Mouse (Mus musculus): Measurements from ENCODE around the gene Fnip2. TPM values are rescaled to one million over a fixed set of nuclear protein-coding genes. Genes with fewer than 3 reads are reported as not detected.

Fnip2 gene
- total and polyA plus RNA-seq, 3 experiments = 0.21 to 0.71 (median 0.31) TPM

DNA sequence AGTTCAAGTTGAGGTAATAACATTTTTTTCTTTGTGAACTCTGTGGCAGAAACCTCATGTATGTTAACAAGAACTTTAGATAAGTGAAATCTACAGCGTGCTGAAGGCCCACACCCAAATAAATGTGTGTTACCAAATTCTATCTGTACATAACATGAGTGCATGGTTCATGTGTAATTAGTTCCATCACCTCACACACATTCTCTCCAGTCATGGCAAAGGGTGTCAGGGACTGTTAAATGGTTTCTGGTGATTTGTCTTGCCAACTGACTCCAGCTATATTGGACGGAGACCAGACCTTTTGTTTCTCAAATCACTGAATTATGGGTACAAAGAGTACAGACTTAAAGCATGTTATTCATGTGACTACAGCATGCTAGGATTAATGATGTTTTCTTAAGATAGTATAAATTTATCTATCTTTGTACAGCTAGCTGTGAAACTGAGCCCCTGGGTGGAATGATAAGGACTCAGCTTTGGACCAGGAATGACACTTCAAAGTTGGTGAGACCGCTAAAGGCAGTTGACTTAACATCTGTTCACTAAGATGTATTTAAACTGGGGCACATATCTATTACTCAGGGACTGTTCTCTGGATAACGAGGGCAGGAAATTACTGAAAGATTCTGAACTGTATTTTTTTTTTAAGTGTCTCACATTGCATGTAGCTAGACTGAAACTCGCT is 12.4 kb upstream of the Fnip2 start:
- no peaks in the 10 kb centered on the region for H3K4me1 ChIP-seq (ENCODE audit: control insufficient read depth in 1 of 2, insufficient read depth in 2 of 2)
- H3K4me2 ChIP-seq (ENCODE audit: insufficient read depth, low read depth, poor library complexity, severe bottlenecking) = no peak overlapping the region
- no peaks in the 10 kb centered on the region for H3K79me2 ChIP-seq (replicated peaks; ENCODE audit: control insufficient read depth, extremely low read depth, insufficient read depth, poor library complexity, severe bottlenecking)
- H3K27ac ChIP-seq (ENCODE audit: insufficient read depth, low read depth) = no peak overlapping the region
- dilution Hi-C loops (cut with MboI; ENCODE audit: extremely low pct_ligation_motif_present, extremely low pct_unique_long_range_greater_than_20kb, low sequenced_read_pairs) = loop anchor here (25.0 kb wide), 1 partner anchor 368 kb away; no protein-coding TSS in a partner anchor
- DNase-seq (ENCODE audit: extremely low read depth) = no peak
- in situ Hi-C loops (cut with MboI; ENCODE audit: low pct_ligation_motif_present, low pct_unique_long_range_greater_than_20kb, low sequenced_read_pairs) = loop anchor here (25.0 kb wide), 1 partner anchor 618 kb away; no protein-coding TSS in a partner anchor
- H3K9me3 ChIP-seq (replicated peaks; ENCODE audit: low read length) = no peaks in the 10 kb centered on the region
- TF ChIP-seq SIN3A (IDR thresholded peaks at IDR 0.05; ENCODE audit: low read length) = no peak
- no peak for TF ChIP-seq SMC3 (IDR thresholded peaks at IDR 0.05; ENCODE audit: low read depth, low read length)
- TF ChIP-seq NRF1 (IDR thresholded peaks at IDR 0.05; ENCODE audit: low read depth, low read length) = no peak
- TF ChIP-seq CHD1 (IDR thresholded peaks at IDR 0.05; ENCODE audit: low read depth, low read length) = no peak
- TF ChIP-seq KAT2A (IDR thresholded peaks at IDR 0.05; ENCODE audit: insufficient replicate concordance, low read length) = no peak
- no peak for TF ChIP-seq MYC (IDR thresholded peaks at IDR 0.05; ENCODE audit: low read depth, low read length)
- TF ChIP-seq MXI1 (IDR thresholded peaks at IDR 0.05; ENCODE audit: low read depth, low read length) = no peak
- TF ChIP-seq ZC3H11A (IDR thresholded peaks at IDR 0.05; ENCODE audit: low read depth, low read length) = no peak
- TF ChIP-seq TCF12 (IDR thresholded peaks at IDR 0.05; ENCODE audit: low read depth, low read length) = no peak
- TF ChIP-seq CHD2 (IDR thresholded peaks at IDR 0.05; ENCODE audit: low read length) = no peak
- no peak for TF ChIP-seq ZMIZ1 (IDR thresholded peaks at IDR 0.05; ENCODE audit: low read depth, low read length)
- no peak for TF ChIP-seq CTCF (conservative IDR thresholded peaks at IDR 0.05 in 1 of 2, IDR thresholded peaks at IDR 0.05 in 1 of 2; ENCODE audit: low read depth in 2 of 2, low read length in 2 of 2)
- TF ChIP-seq HCFC1 (IDR thresholded peaks at IDR 0.05; ENCODE audit: low read depth, low read length) = no peak
- no peak for TF ChIP-seq MAZ (IDR thresholded peaks at IDR 0.05; ENCODE audit: low read depth, low read length)
- TF ChIP-seq UBTF (IDR thresholded peaks at IDR 0.05; ENCODE audit: low read depth, low read length) = no peak
- no peak for TF ChIP-seq PAX5 (IDR thresholded peaks at IDR 0.05; ENCODE audit: low read length)
- TF ChIP-seq RCOR1 (conservative IDR thresholded peaks at IDR 0.05; ENCODE audit: low read depth, low read length) = no peak
- no peak for TF ChIP-seq TBP (conservative IDR thresholded peaks at IDR 0.05; ENCODE audit: low read depth, low read length)
- TF ChIP-seq ETS1 (conservative IDR thresholded peaks at IDR 0.05; ENCODE audit: low read depth, low read length) = no peak
- H3K4me3 ChIP-seq (replicated peaks in 1 of 3; ENCODE audit: low read depth in 2 of 3, low read length in 2 of 3, poor library complexity in 1 of 3) = no peak overlapping the region
- no peaks in the 10 kb centered on the region for H3K36me3 ChIP-seq (replicated peaks in 1 of 2; ENCODE audit: control insufficient read depth in 1 of 2, insufficient read depth in 1 of 2, low read length in 1 of 2)
- H3K9ac ChIP-seq (ENCODE audit: insufficient read depth, low read depth) = no peak overlapping the region
- H3K27me3 ChIP-seq (replicated peaks) = peaks cover 47% of the 10 kb centered on the region

DNA sequence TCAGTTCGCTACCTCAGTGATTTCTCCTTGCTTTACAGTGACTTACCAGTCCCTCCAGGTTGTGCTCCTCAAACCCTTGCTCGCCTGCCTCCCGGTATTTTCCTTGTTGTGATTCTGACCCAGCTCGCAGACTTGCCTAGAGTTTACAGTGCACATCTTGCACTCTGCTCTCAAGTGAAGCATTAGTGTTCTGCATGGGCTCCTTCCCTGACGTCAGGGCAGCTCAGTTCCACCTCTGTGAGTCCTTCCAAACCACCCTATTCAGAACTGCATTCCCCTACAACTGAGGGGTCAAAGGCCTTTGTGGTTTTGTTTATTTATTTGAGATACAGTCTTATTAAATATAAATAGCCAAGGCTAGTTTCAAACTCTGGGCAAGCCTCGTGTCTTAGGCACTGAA is 10.6 kb upstream of the Fnip2 start:
- in situ Hi-C loops (cut with MboI; ENCODE audit: low pct_ligation_motif_present, low pct_unique_long_range_greater_than_20kb, low sequenced_read_pairs) (loop anchor here (25.0 kb wide), 1 partner anchor 616 kb away; no protein-coding TSS in a partner anchor), dilution Hi-C loops (cut with MboI; ENCODE audit: extremely low pct_ligation_motif_present, extremely low pct_unique_long_range_greater_than_20kb, low sequenced_read_pairs) (loop anchor here (25.0 kb wide), 1 partner anchor 366 kb away; no protein-coding TSS in a partner anchor)
- Histone ChIP-seq H3K4me3 (replicated peaks in 1 of 3; ENCODE audit: low read depth in 2 of 3, low read length in 2 of 3, poor library complexity in 1 of 3) (no peak overlapping the region), H3K9ac (ENCODE audit: insufficient read depth, low read depth) (no peak overlapping the region), H3K27ac (ENCODE audit: insufficient read depth, low read depth) (no peak overlapping the region), H3K9me3 (replicated peaks; ENCODE audit: low read length) (no peaks in the 10 kb centered on the region), H3K36me3 (replicated peaks in 1 of 2; ENCODE audit: control insufficient read depth in 1 of 2, insufficient read depth in 1 of 2, low read length in 1 of 2) (no peaks in the 10 kb centered on the region), H3K79me2 (replicated peaks; ENCODE audit: control insufficient read depth, extremely low read depth, insufficient read depth, poor library complexity, severe bottlenecking) (no peaks in the 10 kb centered on the region), H3K4me1 (ENCODE audit: control insufficient read depth in 1 of 2, insufficient read depth in 2 of 2) (no peaks in the 10 kb centered on the region), H3K27me3 (replicated peaks) (peaks cover 48% of the 10 kb centered on the region), H3K4me2 (ENCODE audit: insufficient read depth, low read depth, poor library complexity, severe bottlenecking) (no peak overlapping the region)
- no peak for DNase-seq (ENCODE audit: extremely low read depth)
- TF ChIP-seq MXI1 (IDR thresholded peaks at IDR 0.05; ENCODE audit: low read depth, low read length) = no peak
- TF ChIP-seq E2F4 (IDR thresholded peaks at IDR 0.05; ENCODE audit: insufficient replicate concordance, low read depth, low read length) = no peak
- TF ChIP-seq ZMIZ1 (IDR thresholded peaks at IDR 0.05; ENCODE audit: low read depth, low read length) = no peak
- no peak for TF ChIP-seq NRF1 (IDR thresholded peaks at IDR 0.05; ENCODE audit: low read depth, low read length)
- TF ChIP-seq MYC (IDR thresholded peaks at IDR 0.05; ENCODE audit: low read depth, low read length) = no peak
- TF ChIP-seq ZKSCAN1 (IDR thresholded peaks at IDR 0.05; ENCODE audit: borderline replicate concordance, low read depth, low read length) = no peak
- TF ChIP-seq CTCF (conservative IDR thresholded peaks at IDR 0.05 in 1 of 2, IDR thresholded peaks at IDR 0.05 in 1 of 2; ENCODE audit: low read depth in 2 of 2, low read length in 2 of 2) = no peak
- TF ChIP-seq IRF4 (IDR thresholded peaks at IDR 0.05; ENCODE audit: low read depth, low read length) = no peak
- no peak for TF ChIP-seq MAFK (IDR thresholded peaks at IDR 0.05; ENCODE audit: insufficient replicate concordance, low read length)
- no peak for TF ChIP-seq JUN (IDR thresholded peaks at IDR 0.05; ENCODE audit: insufficient read depth, low read depth, low read length)
- no peak for TF ChIP-seq ZNF384 (IDR thresholded peaks at IDR 0.05; ENCODE audit: low read depth, low read length)
- TF ChIP-seq NELFE (IDR thresholded peaks at IDR 0.05; ENCODE audit: low read depth, low read length) = no peak
- TF ChIP-seq USF2 (conservative IDR thresholded peaks at IDR 0.05; ENCODE audit: low read depth, low read length) = no peak
- no peak for TF ChIP-seq HCFC1 (IDR thresholded peaks at IDR 0.05; ENCODE audit: low read depth, low read length)
- no peak for TF ChIP-seq ETS1 (conservative IDR thresholded peaks at IDR 0.05; ENCODE audit: low read depth, low read length)

Data from CH12.LX (cell line).